Mouse (Mus musculus) heart, adult 18-20 months (tissue): ENCODE measurements around the gene Kcnk13. TPM values are rescaled to one million over a fixed set of nuclear protein-coding genes. Genes with fewer than 3 reads are reported as not detected.
A peak's percentile ranks its signal among the peaks of the same experiment; 100 is the strongest.

Experiments
- DNase-seq, 2 experiments: peaks; one replicate each; pipeline ENCODE4 v3.0.0; 2021 to 2022; ENCODE audit warnings: mixed read lengths in 1 of 2
- microRNA-seq, 2 experiments: library from miRNA; unstranded; fragments of <30 nt; microRNA quantifications; one replicate each; pipeline ENCODE4 v1.2.0; 2022
- total RNA-seq, 2 experiments: library from RNA; stranded (reverse); gene quantifications; 2 replicates each; pipeline ENCODE4 v1.2.3; 2021

Gene Kcnk13
- total RNA-seq, 2 experiments from 2014 or later: 0.46 to 0.47 TPM

DNA sequence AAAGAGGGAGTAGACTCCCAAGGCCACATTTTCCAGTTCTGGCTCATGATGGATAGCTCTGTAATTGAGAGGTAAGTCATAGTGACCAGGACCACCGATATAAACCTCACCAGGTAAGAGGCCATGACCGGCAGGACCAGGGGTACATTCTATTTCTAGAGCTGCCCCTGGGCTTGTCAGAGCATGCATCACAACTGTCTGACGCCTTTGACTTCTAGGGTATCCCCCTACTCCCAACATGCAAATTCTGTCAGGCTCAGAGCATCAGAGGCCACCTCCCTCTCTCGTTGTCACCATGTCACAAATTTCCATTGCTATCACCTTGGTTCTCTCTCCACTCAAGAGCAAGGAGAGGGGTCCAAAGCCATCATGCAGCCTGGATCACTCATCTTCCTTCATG is 126.5 kb downstream of the Kcnk13 start:
- DNase-seq: no peak

DNA sequence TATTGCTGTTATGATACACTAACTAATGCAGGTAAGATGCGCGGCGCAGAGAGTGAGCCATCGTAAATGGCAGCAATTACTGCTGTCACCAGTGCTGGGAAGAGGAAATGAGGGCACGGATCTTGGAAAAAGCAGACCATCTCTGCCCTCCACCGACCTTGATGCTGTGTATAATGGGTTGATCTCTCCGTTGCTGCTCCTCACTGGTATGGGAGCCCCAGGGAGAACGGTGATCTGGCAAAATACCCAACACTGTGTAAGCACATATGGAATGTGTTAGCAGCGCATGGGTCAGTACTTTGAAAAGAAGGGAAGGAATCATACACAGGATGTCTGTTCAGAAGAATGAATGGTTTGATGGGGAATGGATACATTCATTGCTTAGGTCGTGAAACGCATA is 128.7 kb downstream of the Kcnk13 start:
- DNase-seq: no peak

DNA sequence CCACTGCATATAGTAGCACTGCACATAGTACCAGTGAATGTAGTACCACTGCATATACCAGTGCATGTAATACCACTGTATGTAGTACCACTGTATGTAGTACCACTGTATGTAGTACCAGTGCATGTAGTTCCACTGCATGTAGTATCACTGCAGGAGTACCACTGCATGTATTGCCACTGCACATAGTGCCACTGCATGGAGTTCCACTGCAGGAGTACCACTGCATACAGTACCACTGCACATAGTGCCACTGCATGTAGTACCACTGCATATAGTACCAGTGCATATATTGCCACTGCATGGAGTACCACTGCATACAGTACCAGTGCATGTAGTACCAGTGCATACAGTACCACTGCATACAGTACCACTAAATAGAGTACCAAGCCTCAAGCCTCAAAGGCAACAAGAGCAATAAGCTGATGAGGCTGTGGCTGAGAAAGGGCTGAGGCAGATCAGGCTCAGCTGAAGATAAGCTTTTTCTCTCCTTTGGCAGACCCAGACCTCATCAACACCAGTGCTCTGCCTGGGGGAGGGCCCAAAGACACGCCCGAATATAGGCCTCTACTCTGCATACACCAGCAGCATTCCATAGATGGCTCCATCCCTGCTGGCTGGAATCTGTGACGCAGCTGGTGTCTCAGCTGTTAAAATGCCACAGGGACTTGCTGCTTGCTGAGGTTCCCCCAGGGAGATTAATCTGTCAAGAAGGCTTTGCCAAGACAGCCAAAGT is 135.8 kb downstream of the Kcnk13 start:
- DNase-seq: no peak

DNA sequence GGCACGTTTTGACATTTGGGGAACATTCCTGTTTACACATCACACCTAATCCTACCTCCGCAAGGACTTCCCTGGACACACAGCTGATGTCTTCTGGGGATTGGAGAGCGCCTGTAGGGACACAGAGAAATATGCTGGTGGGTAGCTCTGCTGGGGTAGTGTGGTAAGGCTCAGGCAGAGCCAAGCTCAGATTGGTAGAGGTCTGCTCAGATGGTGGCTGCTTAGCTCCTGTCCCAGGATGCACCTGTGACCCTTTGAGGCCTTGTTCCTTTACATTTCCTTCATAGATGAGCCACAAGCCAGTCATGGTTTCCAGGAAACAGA is 136.4 kb downstream of the Kcnk13 start:
- no peak for DNase-seq

- DNase-seq: no peak
These were observed 137.4 kb downstream of the Kcnk13 start for GRCm38 (mm10) chr12:100101651-100102050.

DNA sequence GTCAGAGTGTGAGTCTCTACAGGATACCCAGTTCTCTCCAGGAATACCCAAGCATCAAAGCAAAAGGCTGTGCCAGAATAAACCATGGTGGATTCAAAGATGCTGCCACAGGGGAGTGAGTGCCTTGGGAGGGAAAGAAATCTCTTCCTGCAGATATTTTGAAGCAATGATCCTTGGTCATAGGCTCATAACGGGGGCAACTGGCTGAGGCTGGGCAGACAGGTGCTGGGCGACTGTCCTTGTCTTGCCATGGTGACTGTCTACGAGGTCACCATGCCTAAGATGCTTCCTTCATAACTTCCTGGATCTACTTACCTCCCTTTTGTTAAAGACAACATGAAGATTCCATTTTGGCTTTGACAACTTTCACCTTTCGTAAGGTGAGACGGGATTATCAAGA is 140.2 kb downstream of the Kcnk13 start:
- no peak for DNase-seq

- DNase-seq: peak; percentile 66 to 89
These were observed 142.1 kb downstream of the Kcnk13 start for GRCm38 (mm10) chr12:100106275-100106895.

GRCm38 (mm10) chr12:100107436-100107835 is 143.1 kb downstream of the Kcnk13 start:
- no peak for DNase-seq

DNA sequence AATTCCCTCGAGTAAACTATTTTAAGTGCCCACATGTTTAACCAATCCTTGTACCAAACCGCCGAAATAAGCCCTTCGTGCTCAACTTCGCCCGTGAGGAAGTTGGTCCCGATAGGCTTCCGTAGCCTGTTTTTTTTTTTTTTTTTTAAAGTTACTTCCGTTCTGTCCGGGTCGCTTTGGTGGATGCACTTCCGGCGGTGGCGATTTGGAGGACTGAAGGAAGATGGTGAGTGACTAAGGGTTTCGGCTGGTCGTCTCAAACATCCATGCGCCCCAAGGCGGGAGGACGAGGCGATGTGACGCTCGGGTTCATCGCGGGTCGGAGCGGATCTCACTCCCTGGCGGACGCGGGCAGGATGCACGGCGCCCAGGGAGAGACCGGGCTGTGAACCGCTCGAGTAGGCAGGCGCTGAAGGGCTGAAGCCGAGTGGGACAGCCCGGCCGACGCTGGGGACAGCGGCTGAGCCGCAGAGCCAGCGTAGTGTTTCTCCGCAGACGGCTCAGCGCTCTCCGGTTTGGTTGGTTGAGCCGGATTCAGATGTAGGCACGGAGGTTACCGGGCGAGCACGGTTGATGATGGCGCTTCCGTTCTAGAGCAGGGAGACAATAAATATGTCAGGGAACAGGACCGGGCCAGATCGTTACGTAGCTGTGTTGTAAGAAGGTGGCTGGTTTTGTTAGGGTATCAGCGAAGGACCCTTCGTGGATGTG is 145.8 kb downstream of the Kcnk13 start, which contains the start of gene Psmc1:
Gene Psmc1, plus strand, starts transcription at position 169 of the 711 bp plus-strand sequence.
- DNase-seq: peak; percentile 80 to 90

Small RNA genes within 50 kb of the gene (microRNA-seq; reads per million reads assigned to microRNA genes)
- gene Gm23291: 0 reads per million in 2 experiments

Other genes starting within 250 kb of the Kcnk13 start
- not detected for gene Efcab11, start 80.1 kb upstream of the Kcnk13 start, total RNA-seq
- gene Tdp1, start 80.0 kb upstream of the Kcnk13 start, total RNA-seq: 10 to 100 TPM in 1 of 2 experiments, 1 to 10 TPM in 1; 8.8 to 10.5 TPM
- gene Psmc1, start 145.7 kb downstream of the Kcnk13 start, total RNA-seq: 100 to 1,000 TPM; 139 to 144 TPM
- 1 to 10 TPM; 7.8 to 8.2 TPM for gene Nrde2, start 195.2 kb downstream of the Kcnk13 start, total RNA-seq
- 100 to 1,000 TPM; 228 to 241 TPM for gene Calm1, start 234.9 kb downstream of the Kcnk13 start, total RNA-seq